Mouse (Mus musculus): ENCODE measurements around the gene Wbp11.

Wbp11 gene

GRCm38 (mm10) chr6:136835352-136835751, 7.3 kb upstream of the Wbp11 start, which contains the start of gene Smco3:
Smco3 (minus strand) TSS chr6:136835452.
- no peak for DNase-seq

DNA sequence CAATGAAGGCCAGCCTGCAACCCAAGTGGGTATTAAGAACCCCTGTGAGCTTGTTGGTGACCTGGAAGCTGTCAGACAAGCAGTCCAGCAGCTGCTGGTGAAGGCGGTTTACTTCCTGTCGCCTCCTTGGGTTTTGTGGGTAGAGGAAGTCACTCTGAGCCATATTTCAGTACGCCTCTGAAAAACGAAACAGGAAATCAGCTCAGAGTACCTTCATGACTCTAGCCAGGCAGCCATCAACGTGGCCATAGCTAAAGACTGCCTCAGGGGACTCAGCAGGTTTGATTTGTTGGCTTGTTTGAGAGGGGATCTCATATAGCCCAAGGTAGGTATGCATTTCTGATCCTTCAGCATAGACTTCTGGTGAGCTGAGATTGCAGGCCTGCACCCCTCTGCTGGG, 3.7 kb upstream of the Wbp11 start:
- no peak for DNase-seq

GRCm38 (mm10) chr6:136828681-136829080, 648 bp upstream of the Wbp11 start:
- DNase-seq: no peak

DNA sequence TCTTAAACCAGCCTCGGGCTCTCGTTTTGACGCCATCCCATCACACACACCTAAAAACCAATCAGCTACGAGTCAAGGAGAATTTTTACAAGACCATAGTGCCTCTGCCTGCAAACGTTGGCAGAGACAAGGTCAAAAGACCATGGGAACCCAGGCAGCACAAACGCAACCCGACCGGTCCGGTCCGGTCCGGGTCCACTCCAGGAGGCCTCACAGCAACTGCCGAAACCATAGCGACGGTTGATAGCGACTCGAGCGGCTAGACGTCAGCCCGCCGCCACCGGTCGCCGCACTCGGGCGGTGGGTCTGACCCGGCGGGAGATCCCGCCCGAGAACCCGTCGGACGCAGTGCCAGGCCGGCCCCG, 535 bp downstream of the Wbp11 start, which contains the start of gene BC049715:
TSS of gene BC049715 (plus strand) at position 111 of the 365 bp plus-strand sequence.
- DNase-seq: no peak

DNA sequence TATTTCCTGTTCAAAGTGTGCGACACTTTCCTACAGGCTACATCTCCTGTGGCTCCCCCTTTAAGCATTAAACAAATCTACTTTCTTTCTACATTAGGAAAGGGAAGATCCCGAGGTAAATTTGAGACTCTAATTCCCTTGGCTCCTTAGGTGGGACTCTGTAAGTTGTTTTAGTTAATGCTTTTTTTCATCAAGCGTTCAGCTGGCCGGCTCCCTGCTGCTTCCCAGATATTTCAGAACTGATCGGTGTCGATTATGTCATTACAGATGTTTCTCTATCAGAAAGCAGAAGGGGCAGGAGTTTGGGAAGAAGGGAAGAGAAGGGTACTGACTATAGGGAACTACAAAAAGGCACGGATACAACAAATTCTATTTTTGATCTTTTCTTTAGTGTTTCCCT, 917 bp downstream of the Wbp11 start:
- DNase-seq: no peak

DNA sequence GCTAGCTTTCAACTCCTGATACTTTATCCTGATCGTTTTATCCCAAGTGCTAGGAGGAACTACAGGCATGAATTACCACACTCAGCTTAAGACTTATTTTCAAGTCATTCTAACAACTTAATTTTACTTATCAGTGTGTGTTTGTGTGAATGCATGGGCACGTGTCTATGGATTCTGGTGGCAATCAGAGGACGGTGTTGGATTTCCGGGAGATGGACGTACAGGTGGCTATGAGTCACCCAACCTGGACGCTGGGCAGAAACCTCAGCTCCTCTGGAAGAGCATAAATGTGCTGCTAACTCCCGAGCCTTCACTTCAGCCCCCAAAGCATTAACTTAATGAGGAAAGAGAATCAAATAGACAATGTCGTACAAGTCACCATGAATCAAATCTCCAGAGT, 3.0 kb downstream of the Wbp11 start:
- no peak for DNase-seq

- no peak for DNase-seq
These were observed 6.9 kb downstream of the Wbp11 start for GRCm38 (mm10) chr6:136821086-136821485.

- DNase-seq: no peak
These were observed 7.7 kb downstream of the Wbp11 start for GRCm38 (mm10) chr6:136820381-136820780.

- DNase-seq: no peak
These were observed 10.5 kb downstream of the Wbp11 start for GRCm38 (mm10) chr6:136817549-136817948.

DNA sequence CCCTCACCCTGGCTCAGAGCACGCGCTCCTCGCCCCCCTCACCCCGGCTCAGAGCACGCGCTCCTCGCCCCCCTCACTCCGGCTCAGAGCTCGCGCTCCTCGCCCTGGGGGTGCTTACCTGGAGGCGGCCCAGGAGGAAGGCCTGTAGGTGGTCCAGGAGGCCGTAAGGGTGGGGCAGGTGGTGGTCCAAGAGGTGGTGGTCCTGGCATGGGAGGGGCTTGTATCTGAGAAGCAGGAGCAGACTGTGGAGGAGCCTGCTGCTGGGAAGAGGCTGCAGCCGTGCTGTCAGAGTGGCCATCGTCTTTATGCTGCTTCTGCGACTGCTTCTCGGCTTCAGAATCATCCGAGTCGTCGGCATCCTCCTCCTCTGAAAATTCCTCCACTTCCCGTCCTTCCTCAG, 11.2 kb downstream of the Wbp11 start:
- no peak for DNase-seq

DNA sequence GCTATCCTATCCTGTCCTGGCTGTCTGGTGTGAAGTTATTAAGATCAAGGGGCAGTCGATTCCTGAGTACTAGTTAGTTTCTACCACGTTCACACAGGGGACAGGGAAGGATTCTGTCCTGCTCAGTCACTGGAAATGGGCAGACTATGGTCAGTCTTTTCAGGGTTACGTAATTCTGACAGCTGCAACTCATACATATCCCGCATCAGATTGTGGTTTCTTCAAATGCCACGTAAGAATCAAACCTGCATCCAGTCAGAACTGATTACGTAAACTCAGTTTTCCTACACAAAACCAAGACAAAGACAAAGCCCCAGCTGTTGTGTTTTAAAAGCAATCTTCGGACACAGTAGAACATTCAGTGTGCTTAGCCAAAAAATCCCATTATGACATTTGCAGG, 12.7 kb downstream of the Wbp11 start:
- no peak for DNase-seq

- peak; percentile 41 for DNase-seq
These were observed 14.9 kb downstream of the Wbp11 start for GRCm38 (mm10) chr6:136813117-136813516.

- DNase-seq: no peak
These were observed 16.8 kb downstream of the Wbp11 start for GRCm38 (mm10) chr6:136811196-136811595.

GRCm38 (mm10) chr6:136809673-136810072, 18.4 kb downstream of the Wbp11 start:
- DNase-seq: no peak

DNA sequence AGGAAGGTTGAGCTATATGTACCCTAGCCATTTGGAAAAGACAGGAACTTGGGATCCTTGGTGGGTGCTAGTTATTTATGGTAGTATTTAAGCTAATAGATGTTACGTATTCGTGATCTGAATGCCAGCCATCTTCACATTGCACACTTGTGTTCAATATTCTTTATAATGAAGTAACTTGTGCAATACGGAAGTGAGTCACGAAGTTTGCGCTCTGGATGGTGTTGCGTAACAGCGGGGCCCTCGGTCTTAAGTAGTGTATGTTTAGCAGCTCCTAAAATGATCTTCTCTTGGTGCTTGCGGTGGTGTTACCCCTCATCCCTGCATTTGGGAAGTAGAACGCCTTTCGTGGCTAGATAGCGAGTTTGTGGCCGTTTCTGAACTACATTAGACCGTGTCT, 19.0 kb downstream of the Wbp11 start:
- no peak for DNase-seq

DNA sequence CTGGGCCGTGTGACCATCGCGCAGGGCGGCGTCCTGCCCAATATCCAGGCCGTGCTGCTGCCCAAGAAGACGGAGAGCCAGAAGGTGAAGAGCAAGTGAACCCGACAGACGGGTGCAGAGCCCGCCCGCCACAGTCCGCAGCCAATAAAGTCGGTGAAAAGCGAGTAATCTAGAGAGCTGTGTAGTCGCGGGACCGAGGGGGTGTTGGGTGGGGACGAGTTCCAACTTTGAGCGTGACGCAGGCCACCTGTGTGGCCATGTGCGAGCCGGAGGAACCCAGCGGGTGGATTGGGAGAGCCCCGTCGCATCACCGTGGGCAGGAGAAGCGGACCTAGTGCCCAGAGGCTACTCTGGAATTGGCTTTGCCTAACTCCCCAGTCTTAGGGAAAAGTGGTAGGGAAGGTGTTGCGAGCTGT, 19.4 kb downstream of the Wbp11 start:
- no peak for DNase-seq

DNA sequence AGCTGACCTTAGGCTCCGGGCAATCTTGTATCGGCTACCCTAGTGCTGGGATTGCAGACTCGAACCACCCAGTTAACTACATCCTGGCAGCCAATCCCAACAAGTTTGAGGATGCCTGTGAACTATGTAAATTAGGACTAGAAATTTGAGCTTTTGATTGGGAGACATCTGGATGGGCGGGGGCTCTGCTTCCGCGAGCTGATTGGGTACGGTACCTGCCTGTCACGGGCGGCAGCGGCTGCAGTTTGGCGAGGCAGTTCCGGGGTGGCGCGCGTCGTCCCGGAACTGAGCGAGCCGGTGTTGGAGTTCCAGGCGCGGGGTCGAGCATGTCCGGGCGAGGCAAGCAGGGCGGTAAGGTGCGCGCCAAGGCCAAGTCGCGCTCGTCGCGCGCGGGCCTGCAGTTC, 20.0 kb downstream of the Wbp11 start, which contains the start of gene H2afj:
TSS of gene H2afj (plus strand) at position 231 of the 404 bp plus-strand sequence.
- DNase-seq: peak; percentile 96

- no peak for DNase-seq
These were observed 20.5 kb downstream of the Wbp11 start for GRCm38 (mm10) chr6:136807395-136808013.

- DNase-seq: no peak
These were observed 21.2 kb downstream of the Wbp11 start for GRCm38 (mm10) chr6:136806819-136807218.

DNA sequence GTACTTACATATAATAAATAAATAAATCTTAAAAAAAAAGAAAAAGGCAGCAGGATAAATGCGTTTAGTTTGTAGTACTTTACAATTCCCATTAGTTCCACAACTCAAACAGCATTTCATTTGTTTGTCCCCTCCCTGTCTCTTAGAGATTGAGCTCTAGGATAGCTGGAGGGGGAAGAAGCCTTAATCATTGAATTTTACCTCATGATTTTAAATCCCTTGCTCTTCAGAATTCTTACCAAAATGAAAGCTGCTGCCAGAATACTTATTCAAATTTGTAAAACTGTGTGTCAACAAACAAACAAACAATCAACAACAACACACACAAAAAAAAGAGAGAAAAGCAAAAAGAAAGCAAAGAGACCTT, 22.6 kb downstream of the Wbp11 start:
- DNase-seq: no peak

- DNase-seq: peak; percentile 37
These were observed 23.2 kb downstream of the Wbp11 start for GRCm38 (mm10) chr6:136804705-136805408.

GRCm38 (mm10) chr6:136803739-136804633, 24.0 kb downstream of the Wbp11 start, which contains the start of gene Hist4h4:
Hist4h4 (minus strand) TSS chr6:136804415.
- peak; percentile 92 for DNase-seq

DNA sequence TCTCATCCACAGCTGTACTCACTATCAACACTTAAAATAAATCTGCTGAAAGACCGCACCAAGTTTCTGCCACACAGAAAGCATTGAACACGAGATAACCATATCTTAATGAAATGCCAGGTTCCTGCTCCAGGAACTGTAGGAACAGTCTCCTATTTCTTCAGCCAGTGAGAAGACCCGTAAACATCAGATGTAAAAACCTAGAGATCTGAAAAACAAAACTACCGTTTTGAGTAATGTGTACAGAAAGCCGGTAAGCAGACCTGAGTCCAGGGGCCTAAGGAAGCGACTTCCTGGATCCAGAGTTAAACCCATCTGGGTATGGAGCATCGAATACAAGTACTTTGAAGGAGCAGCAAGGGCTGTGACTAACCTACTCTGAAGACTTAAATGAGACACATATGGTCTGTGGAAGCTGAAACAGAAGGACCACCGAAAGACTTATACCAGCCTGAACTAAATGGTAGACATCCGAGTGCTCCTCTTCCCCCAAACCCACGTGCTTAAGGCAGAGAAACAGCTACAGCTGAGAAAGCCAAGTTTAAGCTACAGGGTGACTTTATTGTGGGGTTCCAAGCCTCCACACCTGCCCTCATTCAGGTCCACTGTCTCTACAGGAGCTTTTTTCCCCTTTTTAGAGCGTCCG, 24.8 kb downstream of the Wbp11 start:
- peak; percentile 40 for DNase-seq

Data from embryo, embryonic 11 days (tissue).